Mouse (Mus musculus): Measurements from ENCODE around the gene Abhd11.
"Not testable (repeated sequence)": the region's sequence is repeated elsewhere in the genome, so short reads cannot be mapped to it uniquely, and the experiment has no call there.

Abhd11 gene

GRCm38 (mm10) chr5:135023344-135024173, 14.6 kb downstream of the Abhd11 start, which contains the start of gene Stx1a:
TSS of gene Stx1a (plus strand) at chr5:135023482.
- peak; percentile 43 to 51 for DNase-seq (ENCODE audit: low spot score in 2 of 2)

- no peak for DNase-seq (ENCODE audit: low spot score in 2 of 2)
These were observed 15.8 kb downstream of the Abhd11 start for GRCm38 (mm10) chr5:135024665-135025224.

GRCm38 (mm10) chr5:135025899-135026298, 16.9 kb downstream of the Abhd11 start:
- no peak for DNase-seq (ENCODE audit: low spot score in 2 of 2)

- no peak for DNase-seq (ENCODE audit: low spot score in 2 of 2)
These were observed 20.3 kb downstream of the Abhd11 start for GRCm38 (mm10) chr5:135029007-135029854.

GRCm38 (mm10) chr5:135032581-135032980, 23.6 kb downstream of the Abhd11 start:
- no peak for DNase-seq (ENCODE audit: low spot score in 2 of 2)

GRCm38 (mm10) chr5:135034593-135034992, 25.6 kb downstream of the Abhd11 start:
- no peak for DNase-seq (ENCODE audit: low spot score in 2 of 2)

- no peak for DNase-seq (ENCODE audit: low spot score in 2 of 2)
These were observed 26.8 kb downstream of the Abhd11 start for GRCm38 (mm10) chr5:135035608-135036359.

- DNase-seq (ENCODE audit: low spot score in 2 of 2), result no peak
These were observed 29.0 kb downstream of the Abhd11 start for GRCm38 (mm10) chr5:135037946-135038345.

- DNase-seq (ENCODE audit: low spot score in 2 of 2), result no peak
These were observed 30.6 kb downstream of the Abhd11 start for GRCm38 (mm10) chr5:135039541-135039940.

GRCm38 (mm10) chr5:135040059-135040458, 31.1 kb downstream of the Abhd11 start:
- no peak for DNase-seq (ENCODE audit: low spot score in 2 of 2)

GRCm38 (mm10) chr5:135040777-135041176, 31.8 kb downstream of the Abhd11 start:
- DNase-seq (ENCODE audit: low spot score in 2 of 2), result no peak

- DNase-seq (ENCODE audit: low spot score in 2 of 2), result no peak
These were observed 33.3 kb downstream of the Abhd11 start for GRCm38 (mm10) chr5:135042105-135042788.

GRCm38 (mm10) chr5:135044575-135044974, 35.6 kb downstream of the Abhd11 start:
- no peak for DNase-seq (ENCODE audit: low spot score in 2 of 2)

GRCm38 (mm10) chr5:135048539-135048938, 39.6 kb downstream of the Abhd11 start:
- no peak for DNase-seq (ENCODE audit: low spot score in 2 of 2)

- DNase-seq (ENCODE audit: low spot score in 2 of 2), result not testable (repeated sequence)
These were observed 40.3 kb downstream of the Abhd11 start for GRCm38 (mm10) chr5:135049268-135049667.

- no peak for DNase-seq (ENCODE audit: low spot score in 2 of 2)
These were observed 44.4 kb downstream of the Abhd11 start for GRCm38 (mm10) chr5:135053356-135053755.

All from spleen, postnatal 14 days (tissue).